Mouse (Mus musculus) stomach, adult 2 months (tissue): ENCODE data around the gene Nr1h2. TPM values are rescaled to one million over a fixed set of nuclear protein-coding genes. Genes with fewer than 3 reads are reported as not detected.

Source experiments
- polyA plus RNA-seq: library from polyadenylated mRNA; depleted of rRNA; stranded (reverse); fragments of >200 nt; gene quantifications from 2 replicates; pipeline ENCODE4 v1.2.3, GENCODE M21; 2012; rRNA removed

The Nr1h2 gene
- polyA plus RNA-seq: 120 and 156 TPM in 2 replicates

GRCm38 (mm10) chr7:44553826-44554225, at the start of gene Nr1h2:
Gene Nr1h2 (minus strand): TSS chr7:44553951.

GRCm38 (mm10) chr7:44590402-44591347, 36.9 kb upstream of the Nr1h2 start, which contains the start of gene Kcnc3:
Gene Kcnc3 (plus strand): TSS chr7:44590664.

GRCm38 (mm10) chr7:44572213-44572701, 18.5 kb upstream of the Nr1h2 start, which contains the start of gene Napsa:
Gene Napsa (plus strand): TSS chr7:44572380.

GRCm38 (mm10) chr7:44548497-44549087, 5.2 kb downstream of the Nr1h2 start, which contains the start of gene Pold1:
Gene Pold1 (minus strand): TSS chr7:44548849.

GRCm38 (mm10) chr7:44531946-44532732, 21.6 kb downstream of the Nr1h2 start, which contains the start of gene Spib:
Gene Spib (minus strand): TSS chr7:44532071.

GRCm38 (mm10) chr7:44524502-44524901, 29.2 kb downstream of the Nr1h2 start, which contains the start of gene Mybpc2:
Gene Mybpc2 (minus strand): TSS chr7:44524656.

Other genes starting within 250 kb of the Nr1h2 start
- gene Clec11a, start 247.0 kb downstream of the Nr1h2 start, polyA plus RNA-seq: 5.9 and 7.3 TPM in 2 replicates
- gene Shank1, start 243.7 kb downstream of the Nr1h2 start, polyA plus RNA-seq: 1.1 and 1.5 TPM in 2 replicates
- 4.4 and 6.3 TPM in 2 replicates for gene Syt3, start 169.8 kb downstream of the Nr1h2 start, polyA plus RNA-seq
- 0.44 and 2.1 TPM in 2 replicates for gene 1700008O03Rik, start 168.1 kb downstream of the Nr1h2 start, polyA plus RNA-seq
- 1.5 and 2.3 TPM in 2 replicates for gene Lrrc4b, start 124.9 kb downstream of the Nr1h2 start, polyA plus RNA-seq
- gene Aspdh, start 88.6 kb downstream of the Nr1h2 start, polyA plus RNA-seq: 0.06 and 0.37 TPM in 2 replicates
- 68.6 and 84.3 TPM in 2 replicates for gene Josd2, start 86.0 kb downstream of the Nr1h2 start, polyA plus RNA-seq
- gene Emc10, start 57.4 kb downstream of the Nr1h2 start, polyA plus RNA-seq: 186 and 215 TPM in 2 replicates
- gene Fam71e1, start 57.4 kb downstream of the Nr1h2 start, polyA plus RNA-seq: 3.2 and 6.5 TPM in 2 replicates
- gene Mybpc2, start 29.3 kb downstream of the Nr1h2 start, polyA plus RNA-seq: 0.84 and 2.7 TPM in 2 replicates
- gene Spib, start 21.9 kb downstream of the Nr1h2 start, polyA plus RNA-seq: 2.3 and 4.4 TPM in 2 replicates
- gene Pold1, start 5.1 kb downstream of the Nr1h2 start, polyA plus RNA-seq: 16.1 and 17.2 TPM in 2 replicates
- gene Napsa, start 18.4 kb upstream of the Nr1h2 start, polyA plus RNA-seq: 1.3 and 2.4 TPM in 2 replicates
- 2.1 and 2.2 TPM in 2 replicates for gene Kcnc3, start 36.7 kb upstream of the Nr1h2 start, polyA plus RNA-seq
- gene Myh14, start 116.9 kb upstream of the Nr1h2 start, polyA plus RNA-seq: 37.3 and 39.8 TPM in 2 replicates
- gene Izumo2, start 154.8 kb upstream of the Nr1h2 start, polyA plus RNA-seq: not detected in 2 replicates
- gene Vrk3, start 194.5 kb upstream of the Nr1h2 start, polyA plus RNA-seq: 12.6 and 15.6 TPM in 2 replicates
- gene Zfp473, start 197.1 kb upstream of the Nr1h2 start, polyA plus RNA-seq: 0.02 TPM in 1 of 2 replicates, not detected in the other